Comparison of ENCODE assay signal across 20 mouse cellular contexts in the genomic region with DNA sequence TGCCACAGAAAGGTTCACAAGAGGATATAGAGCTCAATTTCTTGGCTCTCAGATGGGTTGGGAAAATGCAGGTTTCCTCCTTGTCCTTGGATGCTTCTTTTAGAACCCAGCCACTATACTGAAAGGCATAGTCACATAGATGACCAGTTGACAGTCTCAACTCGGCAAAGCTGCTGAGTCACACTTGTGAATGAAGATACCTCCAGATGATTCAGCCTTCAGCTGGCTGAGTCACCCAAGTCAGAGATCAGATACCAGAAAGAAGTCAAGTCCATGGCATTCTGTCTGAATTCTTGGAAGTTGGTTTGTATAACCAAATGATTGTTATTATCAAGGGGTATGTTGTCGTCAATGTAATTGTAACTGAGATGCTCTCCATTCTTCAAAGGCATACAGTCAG.
DNase-seq lines count a peak whose midpoint lies in the region; TF ChIP-seq lines count a peak whose summit lies in the region.
"Had no signal": no experiment of that assay in that cellular context is flagged by ENCODE, and none has a peak within 500 bp of the region (broad histone marks: within the 10 kb centered on the region; RNA-seq: fewer than 3 reads in every experiment).

No protein-coding gene starts in this region.

- DNase-seq in 3T3-L1 (ENCODE audit: low read depth, low spot score), result peak; percentile 81
- DNase-seq in adrenal gland, adult 8-10 months, result peak; percentile 47
- DNase-seq in adrenal gland, postnatal 36 days, result peak; percentile 58 to 68
- DNase-seq in right cerebral cortex, postnatal 14 days, result no peak
- no peak for DNase-seq in heart, postnatal 25 days (ENCODE audit: low spot score)
- DNase-seq in right cerebral cortex, postnatal 36 days (ENCODE audit: low spot score in 2 of 2), result no peak
- DNase-seq in urinary bladder, adult 2 months (ENCODE audit: low spot score), result no peak
- DNase-seq: cerebellum, adult 11 months; cerebellum, adult 9-10 months; cerebellum, postnatal 25 days; forebrain, postnatal 0 days; gastrocnemius, adult 2 months; gastrocnemius, postnatal 25 days; heart, postnatal 4 days; kidney, adult 8-10 months had no signal

- H3K79me3 ChIP-seq in C2C12 (ENCODE audit: low read depth), result no peaks in the 10 kb centered on the region

- no peak overlapping the region for H3ac ChIP-seq in C2C12 (ENCODE audit: control insufficient read depth, insufficient read length, low read depth)

- intact Hi-C loops in heart, postnatal 25 days (cut with DNase I), result no loop called here

- no peaks in the 10 kb centered on the region for H3K27me3 ChIP-seq in C2C12 (ENCODE audit: control insufficient read depth, insufficient read depth, insufficient read length)
- H3K27me3 ChIP-seq: embryonic facial prominence, embryonic 13.5 days; forebrain, embryonic 13.5 days; heart, embryonic 12.5 days; hindbrain, embryonic 12.5 days had no signal

- H3K79me2 ChIP-seq in C2C12 (ENCODE audit: control insufficient read depth, insufficient read depth), result no peaks in the 10 kb centered on the region

- no peak overlapping the region for H3K4me3 ChIP-seq in C2C12 (ENCODE audit: insufficient read depth, poor library complexity, severe bottlenecking)
- H3K4me3 ChIP-seq: embryonic facial prominence, embryonic 13.5 days; forebrain, embryonic 13.5 days; gastrocnemius, adult 2 months; heart, embryonic 12.5 days; hindbrain, embryonic 12.5 days had no signal

- H3K36me3 ChIP-seq in C2C12 (ENCODE audit: control insufficient read depth, insufficient read depth), result no peaks in the 10 kb centered on the region
- H3K36me3 ChIP-seq: embryonic facial prominence, embryonic 13.5 days; heart, embryonic 12.5 days; hindbrain, embryonic 12.5 days had no signal

- no peak for TF ChIP-seq CTCF in C2C12 (IDR thresholded peaks at IDR 0.05; ENCODE audit: control insufficient read depth, insufficient read depth, insufficient read length)

TF ChIP-seq in C2C12, 6 proteins besides CTCF, POLR2A, EP300 and RAD21:
- TF ChIP-seq USF1 (IDR thresholded peaks at IDR 0.05; ENCODE audit: low read depth) (no peak), MYOD1 (IDR thresholded peaks at IDR 0.05; ENCODE audit: control insufficient read depth, insufficient read length, low read depth) (no peak), MAX (IDR thresholded peaks at IDR 0.05) (no peak), MYOG (IDR thresholded peaks at IDR 0.05; ENCODE audit: control insufficient read depth, extremely low read depth, insufficient read length) (no peak), CEBPB (IDR thresholded peaks at IDR 0.05; ENCODE audit: low read depth) (no peak), FOSL1 (IDR thresholded peaks at IDR 0.05; ENCODE audit: insufficient read depth, low read length, poor library complexity, severe bottlenecking) (peak; percentile 98)

Comparison
In these comparisons a context has a peak if more than half of its experiments do, and no peak if none do; other contexts are left out.
1. DNase-seq: peak in 3T3-L1 (single experiment), adrenal gland, adult 8-10 months (single experiment) and adrenal gland, postnatal 36 days (2 of 2); none in right cerebral cortex, postnatal 14 days (single experiment), heart, postnatal 25 days (single experiment), right cerebral cortex, postnatal 36 days (0 of 2) and urinary bladder, adult 2 months (single experiment).